Mouse (Mus musculus) right cerebral cortex, postnatal 25 days (tissue): Measurements from ENCODE around the gene Trio.

Experiments
- DNase-seq: peaks from one replicate; pipeline ENCODE4 v3.0.0; 2022

The Trio gene

DNA sequence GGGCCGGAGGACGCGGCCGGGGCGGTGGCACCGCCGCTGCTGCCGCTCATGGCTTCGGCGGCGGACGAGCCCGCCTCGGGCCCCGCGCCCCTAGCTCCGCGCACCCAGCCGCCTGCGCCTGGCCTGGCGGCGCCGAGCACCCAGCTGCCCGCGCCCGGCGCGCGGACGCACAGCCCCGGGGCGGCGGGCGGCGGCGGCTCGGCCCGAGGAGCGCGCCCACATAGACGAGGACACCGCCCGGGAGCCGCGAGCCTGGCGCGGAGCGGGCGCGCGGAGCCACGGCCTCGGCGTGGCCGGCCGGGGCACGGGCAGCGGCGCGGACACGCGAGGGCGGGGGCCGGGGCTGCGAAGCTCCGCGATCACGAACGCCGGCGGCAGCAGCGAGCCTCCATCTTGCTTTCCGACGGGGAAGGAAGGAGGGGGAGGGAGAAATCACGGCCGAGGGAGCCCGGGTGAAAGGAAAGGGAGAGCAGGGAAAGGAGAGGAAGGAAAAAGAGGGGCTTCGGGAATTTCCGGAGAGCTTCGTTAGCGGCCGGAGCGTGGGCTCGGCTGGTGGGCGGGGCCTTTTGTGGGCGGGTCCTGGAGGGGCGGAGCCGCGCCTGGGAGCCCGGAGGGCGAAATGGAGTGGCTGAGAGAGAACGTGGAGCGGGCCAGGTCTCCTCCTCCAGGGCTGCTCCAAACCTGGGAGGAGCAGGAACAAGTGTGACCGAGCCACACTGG lies at the start of gene Trio:
Gene Trio (minus strand): TSS at position 402 of the 720 bp plus-strand sequence.
- DNase-seq: peak; percentile 96

- DNase-seq: no peak
Measured at GRCm38 (mm10) chr15:28074416-28074970, 48.8 kb upstream of the Trio start.

DNA sequence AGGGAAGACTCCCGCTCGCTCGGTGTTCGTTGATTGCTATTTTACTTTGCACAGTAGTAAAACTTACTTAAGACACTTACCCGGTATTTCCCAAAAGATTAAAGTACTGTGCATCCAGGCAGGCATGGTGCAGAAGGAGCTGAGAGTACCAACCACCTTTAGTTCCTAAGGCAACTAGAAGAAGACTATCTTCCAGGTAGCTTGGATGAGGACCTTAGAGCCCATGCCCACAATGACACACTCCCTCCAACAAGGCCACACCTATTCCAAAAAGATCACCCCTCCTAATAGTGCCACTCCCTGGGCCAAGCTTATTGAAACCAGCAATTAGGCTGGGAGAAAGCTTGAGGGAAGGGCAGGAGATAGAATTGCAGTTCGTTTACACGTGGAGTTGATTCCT lies 46.0 kb upstream of the Trio start:
- DNase-seq: no peak

GRCm38 (mm10) chr15:28070771-28071419 lies 45.2 kb upstream of the Trio start:
- DNase-seq: no peak

GRCm38 (mm10) chr15:28070221-28070620 lies 44.6 kb upstream of the Trio start:
- DNase-seq: no peak

DNA sequence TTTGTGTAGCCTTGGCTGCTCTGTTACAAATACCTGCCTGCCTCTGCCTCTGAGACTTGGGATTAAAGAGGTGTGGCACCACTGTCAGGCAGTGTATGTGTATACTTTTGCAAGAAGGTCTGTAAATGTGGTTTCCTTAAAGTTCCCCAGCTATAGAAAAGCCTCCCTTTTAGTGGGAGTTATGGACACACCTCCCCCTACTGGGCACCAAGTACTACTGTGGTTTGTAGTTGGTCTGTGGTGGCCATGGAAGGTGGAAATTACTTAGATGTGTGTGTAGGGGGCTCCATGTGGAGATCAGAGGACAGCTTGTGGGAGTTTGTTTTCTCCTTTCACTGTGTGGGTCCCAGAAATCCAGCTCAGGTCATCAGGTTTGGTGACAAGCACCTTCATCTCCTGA lies 41.7 kb upstream of the Trio start:
- no peak for DNase-seq

GRCm38 (mm10) chr15:28066468-28066867 lies 40.8 kb upstream of the Trio start:
- DNase-seq: no peak

DNA sequence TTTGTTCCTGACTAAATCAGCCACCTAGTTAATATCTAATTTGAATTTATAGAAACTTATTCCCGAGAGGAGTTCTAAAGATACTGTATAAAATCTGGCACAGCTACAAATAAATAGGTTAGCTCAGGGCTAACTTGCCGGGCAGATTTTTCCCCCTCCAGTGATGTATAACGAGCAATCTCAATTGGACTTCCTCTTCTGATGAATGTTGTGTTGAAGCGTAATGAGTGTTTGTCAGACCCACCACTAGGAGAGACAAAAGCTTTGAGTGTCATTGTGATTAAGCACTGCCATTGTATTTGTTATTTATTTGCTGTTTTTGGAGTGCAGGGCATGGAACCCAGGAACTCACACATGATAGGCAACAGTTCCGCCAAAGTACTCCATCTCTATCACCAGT lies 39.9 kb upstream of the Trio start:
- no peak for DNase-seq

DNA sequence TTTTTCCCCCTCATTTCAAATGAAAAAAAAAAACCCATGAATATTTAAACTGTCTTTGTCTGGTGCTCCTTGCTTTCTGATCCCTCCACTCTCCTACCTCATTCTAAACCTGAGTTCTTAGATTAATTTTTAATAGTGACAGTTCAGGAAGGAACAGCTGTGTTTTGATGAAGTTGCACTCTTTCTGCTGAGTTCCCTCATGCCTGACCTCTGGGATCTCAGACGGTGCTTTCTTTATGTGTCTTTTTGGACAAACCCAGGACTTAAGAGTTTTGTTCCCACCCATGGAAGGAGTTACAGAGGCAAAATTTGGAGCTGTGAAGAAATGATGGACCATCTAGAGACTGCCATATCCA lies 39.1 kb upstream of the Trio start:
- no peak for DNase-seq

DNA sequence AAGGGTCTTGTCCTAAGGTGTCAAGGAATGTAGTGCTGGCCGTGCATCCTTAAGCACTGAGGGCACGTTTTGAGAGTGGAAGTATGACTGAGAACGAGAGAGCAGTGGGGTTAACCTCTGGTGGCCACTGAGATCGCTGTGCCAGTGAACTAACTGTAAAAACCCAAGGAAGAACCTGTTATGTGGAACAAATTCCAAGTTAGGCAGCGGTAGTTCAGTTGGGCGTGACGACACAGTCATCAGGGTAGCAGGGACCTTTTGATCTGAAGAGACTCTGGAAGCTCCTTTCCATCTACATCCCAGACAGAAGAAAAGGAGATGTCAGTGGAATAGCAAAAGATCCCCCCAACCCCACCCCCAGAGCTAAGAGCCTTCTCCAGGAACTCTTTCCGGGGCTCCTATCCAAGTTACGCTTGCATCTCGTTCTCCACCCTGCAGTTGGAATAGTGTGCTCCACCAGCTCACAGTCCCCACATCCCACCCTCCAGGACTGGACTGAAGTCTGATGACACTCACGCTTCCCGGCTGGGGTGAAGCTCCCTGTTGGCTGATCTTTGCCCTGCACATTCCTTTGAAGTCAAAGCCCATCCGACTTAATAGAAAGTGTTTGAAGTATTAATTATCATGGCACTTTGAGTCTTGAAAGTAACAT lies 38.6 kb upstream of the Trio start:
- DNase-seq: no peak

DNA sequence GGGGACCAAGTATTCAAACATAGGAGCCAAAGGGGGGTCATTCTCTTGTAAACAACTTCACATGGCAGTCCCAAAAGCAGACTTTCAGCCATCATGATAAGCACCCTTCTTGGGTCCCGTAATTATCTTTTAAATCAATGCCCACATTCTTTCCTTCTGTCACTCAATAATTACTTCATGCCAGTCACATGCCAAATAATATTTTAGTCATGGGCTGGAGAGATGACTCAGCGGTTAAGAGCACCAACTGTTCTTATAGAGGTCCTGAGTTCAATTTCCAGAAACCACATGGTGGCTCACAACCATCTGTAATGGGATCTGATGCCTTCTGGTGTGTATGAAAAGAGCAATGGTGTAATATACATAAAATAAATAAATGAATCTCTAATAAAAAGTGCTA lies 37.8 kb upstream of the Trio start:
- DNase-seq: no peak

- no peak for DNase-seq
Measured at GRCm38 (mm10) chr15:28062016-28062415, 36.4 kb upstream of the Trio start.

GRCm38 (mm10) chr15:28060977-28061376 lies 35.3 kb upstream of the Trio start:
- DNase-seq: no peak

DNA sequence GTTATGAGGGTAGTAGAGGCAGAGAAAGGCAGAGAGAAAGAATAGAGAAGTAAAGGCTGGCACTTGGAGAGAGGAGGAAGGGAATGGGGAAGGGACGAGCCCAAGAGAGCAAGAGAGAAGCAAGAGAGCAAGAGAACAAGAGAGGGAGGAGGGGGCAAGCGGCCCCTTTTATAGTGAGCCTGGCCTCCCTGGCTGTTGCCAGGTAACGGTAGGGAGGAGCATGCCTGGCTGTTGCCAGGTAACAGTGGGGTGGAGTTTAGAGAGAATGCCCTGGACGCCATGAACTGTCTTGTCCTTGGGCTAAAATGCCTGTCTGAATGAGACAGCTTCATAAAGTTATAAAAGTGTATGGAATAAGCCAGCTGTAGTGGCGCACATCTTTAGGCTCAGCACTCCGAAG lies 34.8 kb upstream of the Trio start:
- DNase-seq: no peak

DNA sequence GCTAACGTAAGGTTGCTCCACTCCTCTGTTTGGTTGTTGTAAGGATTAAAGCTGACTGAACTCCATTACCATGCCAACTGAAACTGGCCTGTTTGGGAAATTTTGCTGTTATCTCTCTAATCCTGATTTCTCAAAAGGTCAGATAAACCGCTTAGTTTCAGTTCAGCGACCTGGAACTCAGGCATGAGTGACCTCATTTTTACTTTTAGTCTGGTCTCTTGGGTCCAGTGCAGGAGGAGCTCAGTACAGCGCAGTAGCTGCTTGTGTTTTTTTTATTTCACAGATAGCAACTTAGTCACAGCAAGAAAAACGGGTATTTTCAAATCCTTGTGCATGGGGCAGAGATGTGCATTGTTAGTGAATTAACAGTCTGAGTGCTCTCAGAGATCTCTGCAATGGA lies 31.9 kb upstream of the Trio start:
- no peak for DNase-seq

GRCm38 (mm10) chr15:28054731-28055130 lies 29.1 kb upstream of the Trio start:
- DNase-seq: no peak

- no peak for DNase-seq
Measured at GRCm38 (mm10) chr15:28054111-28054510, 28.5 kb upstream of the Trio start.

- no peak for DNase-seq
Measured at GRCm38 (mm10) chr15:28053226-28053625, 27.6 kb upstream of the Trio start.

DNA sequence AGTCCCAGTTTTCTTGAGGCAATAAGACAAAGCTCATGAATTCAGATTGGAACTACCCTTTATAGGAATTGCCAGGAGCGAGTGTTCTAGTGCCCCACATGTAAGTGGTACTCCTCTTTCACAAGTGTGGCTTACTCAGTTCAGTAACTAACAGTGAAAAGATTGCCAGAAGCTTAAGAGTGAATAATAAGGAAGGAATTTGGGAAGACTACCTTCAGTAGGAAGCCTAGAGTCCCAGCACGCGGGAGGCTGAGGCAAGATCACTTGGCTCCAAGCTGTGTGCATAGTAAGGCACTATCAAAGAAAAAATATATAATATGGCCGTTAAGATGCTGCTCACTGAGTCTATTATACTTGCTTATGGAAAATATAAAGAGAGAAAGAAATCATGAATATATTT lies 26.2 kb upstream of the Trio start:
- no peak for DNase-seq

GRCm38 (mm10) chr15:28051104-28051625 lies 25.5 kb upstream of the Trio start:
- DNase-seq: peak; percentile 17

GRCm38 (mm10) chr15:28047711-28048110 lies 22.1 kb upstream of the Trio start:
- DNase-seq: no peak

GRCm38 (mm10) chr15:28041158-28041865 lies 15.7 kb upstream of the Trio start:
- no peak for DNase-seq

GRCm38 (mm10) chr15:28037651-28038050 lies 12.0 kb upstream of the Trio start:
- DNase-seq: no peak
